Mouse (Mus musculus): Measurements from ENCODE around the gene G430095P16Rik.

GRCm38 (mm10) chr8:84708774-84709475 is 13.9 kb upstream of the G430095P16Rik start:
- TF ChIP-seq CTCF (IDR thresholded peaks at IDR 0.05; ENCODE audit: low read depth, low read length) (peak; percentile 87), POLR2A (IDR thresholded peaks at IDR 0.05; ENCODE audit: borderline replicate concordance, low read depth, low read length) (no peak)

Measured in bone marrow macrophage, adult 2 months (primary cell).